Mouse (Mus musculus) embryonic fibroblast, embryonic 13.5 days (primary cell): ENCODE measurements around the gene Olfr951. TPM values are rescaled to one million over a fixed set of nuclear protein-coding genes. Genes with fewer than 3 reads are reported as not detected.

Experiments used
- H3K27ac ChIP-seq: 2 replicates; pipeline ENCODE4 v1.5.1; 2012; ENCODE audit warnings: low read length, control low read depth, inconsistent platforms; ENCODE audit not compliant: insufficient read depth
- H3K4me1 ChIP-seq: 2 replicates; pipeline ENCODE4 v1.6.1; 2011; ENCODE audit warnings: low read length; ENCODE audit not compliant: control insufficient read depth, insufficient read depth
- H3K4me3 ChIP-seq: 2 replicates; pipeline ENCODE4 v1.5.1; 2011; ENCODE audit warnings: mild to moderate bottlenecking, control low read depth, low read length; ENCODE audit not compliant: insufficient read depth
- CTCF ChIP-seq: IDR thresholded peaks from 2 replicates; pipeline ENCODE4 v1.5.1; 2011; ENCODE audit warnings: mild to moderate bottlenecking, control low read depth, low read length, moderate library complexity, borderline replicate concordance; ENCODE audit not compliant: insufficient read depth
- POLR2A ChIP-seq: IDR thresholded peaks from 2 replicates; pipeline ENCODE4 v1.6.1; 2011; ENCODE audit warnings: low read depth, mild to moderate bottlenecking, control low read depth, low read length, moderate library complexity
- polyA plus RNA-seq: library from polyadenylated mRNA; stranded (reverse); fragments of >200 nt; gene quantifications from 2 replicates; pipeline ENCODE4 v1.2.4, GENCODE M21; 2011; ENCODE audit warnings: low read depth; ENCODE audit not compliant: missing spikeins, insufficient read length

The Olfr951 gene
- not detected in 2 replicates for polyA plus RNA-seq

DNA sequence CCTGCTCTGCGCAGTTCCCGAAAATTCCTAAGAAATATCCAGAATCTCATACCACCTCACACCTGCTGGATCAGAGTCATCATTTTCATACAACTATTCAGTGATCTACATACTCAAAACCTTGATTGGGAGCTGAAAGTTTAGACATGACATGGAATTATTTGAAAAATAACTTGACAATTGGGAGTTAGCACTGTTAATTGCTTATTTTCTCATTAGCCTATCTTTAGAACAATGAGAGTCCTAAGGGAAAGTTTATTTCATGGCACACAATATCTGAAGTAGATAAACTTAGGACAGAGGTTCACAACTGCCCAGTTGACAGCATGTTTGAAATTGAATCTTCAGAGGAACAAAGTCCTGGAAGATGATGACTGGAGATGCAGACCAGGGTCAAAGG is at the start of gene Olfr951:
Gene Olfr951, plus strand, starts transcription at position 301 of the 400 bp plus-strand sequence.
- Histone ChIP-seq H3K4me1 (no peaks in the 10 kb centered on the region), H3K4me3 (no peak within 1 kb of the TSS), H3K27ac (no peak within 1 kb of the TSS)
- TF ChIP-seq POLR2A (no peak), CTCF (no peak)

DNA sequence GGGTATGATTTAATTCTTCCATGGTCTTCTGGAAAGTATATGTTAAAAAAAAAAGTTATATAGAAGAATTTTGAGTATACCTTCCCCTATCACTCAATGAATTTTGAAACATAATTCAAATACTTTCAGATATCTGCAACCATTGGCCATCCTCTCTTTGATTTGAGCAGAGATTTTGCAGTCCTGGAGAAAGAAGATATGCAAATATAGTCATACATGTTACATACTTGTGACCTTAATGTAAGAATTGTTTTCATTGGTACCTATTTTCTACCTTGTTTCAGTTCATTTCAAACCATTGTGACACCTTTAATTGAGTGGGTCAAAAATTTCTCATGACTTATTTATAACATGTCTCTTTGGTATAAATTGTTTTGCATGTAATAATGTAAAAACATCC is 39.8 kb downstream of the Olfr951 start, which contains the start of gene Olfr952:
Gene Olfr952, minus strand, starts transcription at position 101 of the 400 bp plus-strand sequence.
- TF ChIP-seq CTCF = no peak
- TF ChIP-seq POLR2A = no peak
- Histone ChIP-seq H3K4me3 (no peak within 1 kb of the TSS), H3K27ac (no peak within 1 kb of the TSS), H3K4me1 (no peaks in the 10 kb centered on the region)

Other genes with a start within 250 kb of the Olfr951 start
- gene Olfr943, start 221.1 kb upstream of the Olfr951 start, polyA plus RNA-seq = not detected in 2 replicates
- not detected in 2 replicates for gene Olfr944, start 185.5 kb upstream of the Olfr951 start, polyA plus RNA-seq
- not detected in 2 replicates for gene Olfr1537, start 137.4 kb upstream of the Olfr951 start, polyA plus RNA-seq
- not detected in 2 replicates for gene Olfr945, start 110.6 kb upstream of the Olfr951 start, polyA plus RNA-seq
- gene Olfr948, start 61.4 kb upstream of the Olfr951 start, polyA plus RNA-seq = not detected in 2 replicates
- gene Olfr952, start 39.7 kb downstream of the Olfr951 start, polyA plus RNA-seq = not detected in 2 replicates
- gene Olfr954, start 69.3 kb downstream of the Olfr951 start, polyA plus RNA-seq = not detected in 2 replicates
- gene Olfr955, start 84.5 kb downstream of the Olfr951 start, polyA plus RNA-seq = not detected in 2 replicates
- gene Olfr44, start 106.6 kb downstream of the Olfr951 start, polyA plus RNA-seq = not detected in 2 replicates
- not detected in 2 replicates for gene Olfr957, start 128.4 kb downstream of the Olfr951 start, polyA plus RNA-seq
- gene Olfr958, start 166.6 kb downstream of the Olfr951 start, polyA plus RNA-seq = not detected in 2 replicates
- gene Olfr959, start 188.2 kb downstream of the Olfr951 start, polyA plus RNA-seq = not detected in 2 replicates
- gene AW551984, start 217.0 kb downstream of the Olfr951 start, polyA plus RNA-seq = 27.0 and 64.8 TPM in 2 replicates
- not detected in 2 replicates for gene Olfr148, start 223.2 kb downstream of the Olfr951 start, polyA plus RNA-seq
- gene Olfr960, start 234.0 kb downstream of the Olfr951 start, polyA plus RNA-seq = not detected in 2 replicates